11 mouse cellular contexts compared by ENCODE assay signal in genomic region chr15:7146529-7146928, GRCm38 (mm10). TPM values are rescaled to one million over a fixed set of nuclear protein-coding genes. Genes with fewer than 3 reads are reported as not detected.
A peak's percentile ranks its signal among the peaks of the same experiment; 100 is the strongest.
DNase-seq lines count a peak whose midpoint lies in the region; ATAC-seq lines count a peak whose summit lies in the region.
"Had no signal": no experiment of that assay in that cellular context is flagged by ENCODE, and none has a peak within 500 bp of the region (broad histone marks: within the 10 kb centered on the region; RNA-seq: fewer than 3 reads in every experiment).

No protein-coding gene starts in this region.

- H3K4me2 ChIP-seq in liver, embryonic 16.5 days (ENCODE audit: low read depth, low read length): no peak overlapping the region
- no peak overlapping the region for H3K4me2 ChIP-seq in liver, embryonic 12.5 days
- H3K4me2 ChIP-seq: midbrain, embryonic 11.5 days had no signal

- no peaks in the 10 kb centered on the region for H3K36me3 ChIP-seq in liver, embryonic 16.5 days (ENCODE audit: control insufficient read depth, insufficient read depth)
- no peaks in the 10 kb centered on the region; the same call in 1 of the 2 replicates for H3K36me3 ChIP-seq in liver, embryonic 12.5 days
- H3K36me3 ChIP-seq: limb, embryonic 10.5 days had no signal

- H3K4me1 ChIP-seq in liver, embryonic 16.5 days (ENCODE audit: control insufficient read depth, low read depth, low read length): peaks cover 18% of the 10 kb centered on the region
- H3K4me1 ChIP-seq in liver, embryonic 12.5 days: peaks cover 21% of the 10 kb centered on the region

- peak; percentile 81 for DNase-seq in kidney, adult 9 months
- DNase-seq in layer of hippocampus, adult 9-10 months (ENCODE audit: low spot score): peak; percentile 31
- peak; percentile 36 for DNase-seq in right cerebral cortex, postnatal 14 days
- DNase-seq in urinary bladder, postnatal 25 days (ENCODE audit: low spot score): no peak
- DNase-seq in adrenal gland, postnatal 4 days (ENCODE audit: low spot score in 2 of 2): no peak
- no peak for DNase-seq in heart, adult 8-10 months (ENCODE audit: low spot score)
- DNase-seq: embryo, embryonic 11 days had no signal

- H3K4me3 ChIP-seq in liver, embryonic 16.5 days (ENCODE audit: low read depth, low read length): no peak overlapping the region
- no peak overlapping the region for H3K4me3 ChIP-seq in liver, embryonic 12.5 days
- H3K4me3 ChIP-seq: limb, embryonic 10.5 days had no signal

- no peaks in the 10 kb centered on the region for H3K9me3 ChIP-seq in liver, embryonic 16.5 days (replicated peaks; ENCODE audit: control insufficient read depth, low read length)
- H3K9me3 ChIP-seq in liver, embryonic 12.5 days (replicated peaks): no peaks in the 10 kb centered on the region
- H3K9me3 ChIP-seq: limb, embryonic 10.5 days had no signal

- no peak overlapping the region for H3K9ac ChIP-seq in liver, embryonic 16.5 days (ENCODE audit: low read depth, low read length)
- no peak overlapping the region for H3K9ac ChIP-seq in liver, embryonic 12.5 days

- H3K27me3 ChIP-seq in liver, embryonic 16.5 days (ENCODE audit: control insufficient read depth, insufficient read depth, low read depth, low read length): no peaks in the 10 kb centered on the region
- H3K27me3 ChIP-seq in liver, embryonic 12.5 days (replicated peaks): peaks cover 23% of the 10 kb centered on the region; the same call in 1 of the 2 replicates

- peak; percentile 35; the same call in 1 of the 2 replicates for ATAC-seq in liver, embryonic 16.5 days (ENCODE audit: low read depth)
- ATAC-seq in liver, embryonic 12.5 days: no peak

- 50% methylated on average over 8 of the region's 8 CpGs for WGBS in liver, embryonic 16.5 days (ENCODE audit: insufficient replicate concordance)
- WGBS in liver, embryonic 12.5 days (ENCODE audit: insufficient replicate concordance): 65% methylated on average over 8 of the region's 8 CpGs

- no peak overlapping the region for H3K27ac ChIP-seq in liver, embryonic 16.5 days (ENCODE audit: low read length)
- H3K27ac ChIP-seq in liver, embryonic 12.5 days: no peak overlapping the region
- H3K27ac ChIP-seq: limb, embryonic 10.5 days had no signal

RNA-seq across cellular contexts. Expression of gene Lifr, which starts 56.1 kb away (rescaled TPM):
- polyA plus RNA-seq in liver, embryonic 16.5 days (2015; fragmentation: Nextera tagmentation; extraction: Ambion mirVana): 29.1 and 33.6 TPM in 2 replicates
- polyA plus RNA-seq in liver, embryonic 12.5 days (2016; fragmentation: Nextera tagmentation; extraction: Ambion mirVana): 19.8 and 24.9 TPM in 2 replicates
- total RNA-seq in adrenal gland, postnatal 4 days (2021): 10 to 100 TPM; 64.6 to 75.2 TPM
- total RNA-seq in heart, adult 8-10 months (2022): 10 to 100 TPM; 51.5 to 61.6 (median 57.9) TPM

Comparison
In these comparisons a context has a peak if more than half of its experiments do, and no peak if none do; other contexts are left out.
1. DNase-seq: peak in kidney, adult 9 months (single experiment), layer of hippocampus, adult 9-10 months (single experiment) and right cerebral cortex, postnatal 14 days (single experiment); none in urinary bladder, postnatal 25 days (single experiment), adrenal gland, postnatal 4 days (0 of 2) and heart, adult 8-10 months (single experiment).